Mouse (Mus musculus): ENCODE data around the gene Ehd4.

- TF ChIP-seq TCF12 (IDR thresholded peaks at IDR 0.05; ENCODE audit: insufficient read depth, poor library complexity, severe bottlenecking) (no peak), POLR2A (IDR thresholded peaks at IDR 0.05; ENCODE audit: insufficient read length, low read depth) (no peak), USF1 (IDR thresholded peaks at IDR 0.05; ENCODE audit: low read depth) (no peak), E2F4 (IDR thresholded peaks at IDR 0.05; ENCODE audit: insufficient read depth) (no peak), MAX (IDR thresholded peaks at IDR 0.05; ENCODE audit: low read depth) (no peak), POLR2AphosphoS2 (IDR thresholded peaks at IDR 0.05; ENCODE audit: insufficient read length, low read depth) (no peak)
These were observed 104.7 kb downstream of the Ehd4 start for GRCm38 (mm10) chr2:120049632-120050274.

Measured in myocyte (in vitro differentiated cells).